Mouse (Mus musculus): ENCODE results near the gene Tpp1.

Gene Tpp1

GRCm38 (mm10) chr7:105728701-105729428 lies 23.2 kb downstream of the Tpp1 start:
- DNase-seq (ENCODE audit: low read depth, low spot score): no peak

GRCm38 (mm10) chr7:105726980-105727325 lies 25.1 kb downstream of the Tpp1 start:
- DNase-seq (ENCODE audit: low read depth, low spot score): no peak

GRCm38 (mm10) chr7:105726144-105726979 lies 25.7 kb downstream of the Tpp1 start:
- DNase-seq (ENCODE audit: low read depth, low spot score): peak; percentile 60

GRCm38 (mm10) chr7:105721916-105722315 lies 30.1 kb downstream of the Tpp1 start:
- no peak for DNase-seq (ENCODE audit: low read depth, low spot score)

- no peak for DNase-seq (ENCODE audit: low read depth, low spot score)
These were observed 36.7 kb downstream of the Tpp1 start for GRCm38 (mm10) chr7:105715366-105715765.

GRCm38 (mm10) chr7:105708733-105709132 lies 43.3 kb downstream of the Tpp1 start:
- no peak for DNase-seq (ENCODE audit: low read depth, low spot score)

- no peak for DNase-seq (ENCODE audit: low read depth, low spot score)
These were observed 48.2 kb downstream of the Tpp1 start for GRCm38 (mm10) chr7:105703816-105704215.

- no peak for DNase-seq (ENCODE audit: low read depth, low spot score)
These were observed 48.9 kb downstream of the Tpp1 start for GRCm38 (mm10) chr7:105703184-105703583.

All from retina, postnatal 7 days (tissue).